Mouse (Mus musculus) spleen, postnatal 10 days (tissue): ENCODE measurements at regions not wholly inside any gene's neighbourhood (a gene's known extent, or its start where the extent isn't known, plus 50 kb on each side); places are given as distances from the start of the nearest gene placed in this dataset.

Source experiments
- DNase-seq, 2 experiments: peaks; one replicate each; pipeline ENCODE4 v3.0.0; 2021 to 2022; ENCODE audit warnings: low spot score in 2 of 2

DNA sequence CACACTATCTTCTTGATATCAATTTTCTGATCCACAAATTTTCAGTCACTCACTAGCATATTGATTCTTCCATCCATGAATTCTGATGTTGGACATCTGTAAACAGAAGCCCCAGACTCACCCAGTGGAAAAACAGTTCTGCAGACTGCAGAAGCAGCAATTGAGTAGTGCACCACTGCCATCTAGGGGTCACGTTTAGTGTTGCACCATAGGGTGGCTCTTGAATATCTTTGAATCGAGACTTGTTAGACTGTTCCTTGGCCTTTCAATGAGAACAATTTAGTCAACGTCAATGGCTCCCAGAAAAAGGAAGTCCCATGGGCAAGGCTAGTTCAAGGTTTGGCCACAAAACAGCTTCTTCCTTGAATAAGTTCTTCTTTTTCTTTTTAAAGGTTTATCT is 828.1 kb downstream of the Gm10330 start:
- DNase-seq = peak in 1 of 2 experiments; percentile 14

DNA sequence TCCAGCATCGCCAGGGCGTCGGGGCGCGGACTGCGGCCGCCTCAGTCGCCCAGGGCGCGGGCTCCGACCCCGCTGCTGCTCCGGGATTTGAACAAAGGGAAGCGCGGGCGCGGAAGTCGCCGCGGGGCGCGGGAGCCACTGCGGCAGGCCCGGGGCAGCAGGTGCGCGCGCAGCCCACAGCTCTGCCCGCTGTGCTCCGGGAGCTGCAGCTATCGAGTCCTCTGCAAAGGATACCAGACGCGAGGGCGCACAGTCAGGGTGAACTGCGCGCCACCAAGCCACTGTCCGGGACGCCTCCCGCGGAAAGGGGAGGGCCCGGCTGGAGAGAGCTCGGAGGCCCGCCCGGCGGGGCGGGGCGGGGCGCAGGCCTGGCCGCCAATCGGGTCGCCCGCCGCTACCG is 873.9 kb downstream of the Gm10330 start:
- peak in 1 of 2 experiments; percentile 10 for DNase-seq
